Mouse (Mus musculus): Measurements from ENCODE around the gene Fxyd3. TPM values are rescaled to one million over a fixed set of nuclear protein-coding genes. Genes with fewer than 3 reads are reported as not detected.

Gene Fxyd3
- polyA plus RNA-seq, 1 experiment from 2014 or later, result not detected

- no peak overlapping the region for H3K27ac ChIP-seq (ENCODE audit: low read length)
- H3K4me2 ChIP-seq (ENCODE audit: low read length), result no peak overlapping the region
- no peaks in the 10 kb centered on the region for H3K9me3 ChIP-seq (replicated peaks; ENCODE audit: control insufficient read depth, low read length, poor library complexity, severe bottlenecking)
- no peak overlapping the region for H3K4me3 ChIP-seq (ENCODE audit: low read depth, low read length)
- no peaks in the 10 kb centered on the region for H3K27me3 ChIP-seq (ENCODE audit: control insufficient read depth, insufficient read depth, low read depth, low read length)
- no peaks in the 10 kb centered on the region for H3K36me3 ChIP-seq (ENCODE audit: control insufficient read depth, insufficient read depth, low read length)
- 83% methylated on average over 2 of the region's 2 CpGs for WGBS
- ATAC-seq, result no peak
- H3K9ac ChIP-seq (ENCODE audit: low read depth, low read length), result no peak overlapping the region
- no peaks in the 10 kb centered on the region for H3K4me1 ChIP-seq (ENCODE audit: control insufficient read depth, insufficient read depth, low read length)
Observed at GRCm38 (mm10) chr7:31089721-31090120, 13.2 kb upstream of the Fxyd3 start.

- Histone ChIP-seq H3K9me3 (replicated peaks; ENCODE audit: control insufficient read depth, low read length, poor library complexity, severe bottlenecking) (no peaks in the 10 kb centered on the region), H3K4me3 (ENCODE audit: low read depth, low read length) (no peak overlapping the region), H3K36me3 (ENCODE audit: control insufficient read depth, insufficient read depth, low read length) (no peaks in the 10 kb centered on the region), H3K27ac (ENCODE audit: low read length) (no peak overlapping the region), H3K4me1 (ENCODE audit: control insufficient read depth, insufficient read depth, low read length) (no peaks in the 10 kb centered on the region), H3K27me3 (ENCODE audit: control insufficient read depth, insufficient read depth, low read depth, low read length) (no peaks in the 10 kb centered on the region), H3K9ac (ENCODE audit: low read depth, low read length) (no peak overlapping the region), H3K4me2 (ENCODE audit: low read length) (no peak overlapping the region)
- no peak for ATAC-seq
- 55% methylated on average over 3 of the region's 3 CpGs for WGBS
Observed at GRCm38 (mm10) chr7:31088206-31088605, 11.7 kb upstream of the Fxyd3 start.

GRCm38 (mm10) chr7:31087262-31087661, 10.8 kb upstream of the Fxyd3 start:
- no peaks in the 10 kb centered on the region for H3K4me1 ChIP-seq (ENCODE audit: control insufficient read depth, insufficient read depth, low read length)
- no peaks in the 10 kb centered on the region for H3K36me3 ChIP-seq (ENCODE audit: control insufficient read depth, insufficient read depth, low read length)
- no peaks in the 10 kb centered on the region for H3K9me3 ChIP-seq (replicated peaks; ENCODE audit: control insufficient read depth, low read length, poor library complexity, severe bottlenecking)
- no peaks in the 10 kb centered on the region for H3K27me3 ChIP-seq (ENCODE audit: control insufficient read depth, insufficient read depth, low read depth, low read length)
- 83% methylated on average over 2 of the region's 2 CpGs for WGBS
- H3K4me3 ChIP-seq (ENCODE audit: low read depth, low read length), result no peak overlapping the region
- no peak overlapping the region for H3K27ac ChIP-seq (ENCODE audit: low read length)
- no peak overlapping the region for H3K9ac ChIP-seq (ENCODE audit: low read depth, low read length)
- no peak for ATAC-seq
- H3K4me2 ChIP-seq (ENCODE audit: low read length), result no peak overlapping the region

GRCm38 (mm10) chr7:31086175-31086755, 9.8 kb upstream of the Fxyd3 start:
- Histone ChIP-seq H3K4me1 (ENCODE audit: control insufficient read depth, insufficient read depth, low read length) (no peaks in the 10 kb centered on the region), H3K27ac (ENCODE audit: low read length) (no peak overlapping the region), H3K9me3 (replicated peaks; ENCODE audit: control insufficient read depth, low read length, poor library complexity, severe bottlenecking) (no peaks in the 10 kb centered on the region), H3K36me3 (ENCODE audit: control insufficient read depth, insufficient read depth, low read length) (no peaks in the 10 kb centered on the region), H3K4me2 (ENCODE audit: low read length) (no peak overlapping the region), H3K9ac (ENCODE audit: low read depth, low read length) (no peak overlapping the region), H3K27me3 (ENCODE audit: control insufficient read depth, insufficient read depth, low read depth, low read length) (no peaks in the 10 kb centered on the region), H3K4me3 (ENCODE audit: low read depth, low read length) (no peak overlapping the region)
- ATAC-seq, result no peak
- 95% methylated on average over 9 of the region's 9 CpGs for WGBS

GRCm38 (mm10) chr7:31085171-31085570, 8.7 kb upstream of the Fxyd3 start:
- Histone ChIP-seq H3K27ac (ENCODE audit: low read length) (no peak overlapping the region), H3K4me1 (ENCODE audit: control insufficient read depth, insufficient read depth, low read length) (no peaks in the 10 kb centered on the region), H3K27me3 (ENCODE audit: control insufficient read depth, insufficient read depth, low read depth, low read length) (no peaks in the 10 kb centered on the region), H3K9ac (ENCODE audit: low read depth, low read length) (no peak overlapping the region), H3K9me3 (replicated peaks; ENCODE audit: control insufficient read depth, low read length, poor library complexity, severe bottlenecking) (no peaks in the 10 kb centered on the region), H3K4me3 (ENCODE audit: low read depth, low read length) (no peak overlapping the region), H3K36me3 (ENCODE audit: control insufficient read depth, insufficient read depth, low read length) (no peaks in the 10 kb centered on the region), H3K4me2 (ENCODE audit: low read length) (no peak overlapping the region)
- ATAC-seq, result no peak
- 20% methylated on average over 3 of the region's 3 CpGs for WGBS

GRCm38 (mm10) chr7:31084140-31084539, 7.6 kb upstream of the Fxyd3 start:
- H3K4me1 ChIP-seq (ENCODE audit: control insufficient read depth, insufficient read depth, low read length), result no peaks in the 10 kb centered on the region
- WGBS, result 50% methylated on average over 9 of the region's 9 CpGs
- no peaks in the 10 kb centered on the region for H3K9me3 ChIP-seq (replicated peaks; ENCODE audit: control insufficient read depth, low read length, poor library complexity, severe bottlenecking)
- H3K4me2 ChIP-seq (ENCODE audit: low read length), result no peak overlapping the region
- H3K9ac ChIP-seq (ENCODE audit: low read depth, low read length), result no peak overlapping the region
- H3K4me3 ChIP-seq (ENCODE audit: low read depth, low read length), result no peak overlapping the region
- no peaks in the 10 kb centered on the region for H3K27me3 ChIP-seq (ENCODE audit: control insufficient read depth, insufficient read depth, low read depth, low read length)
- no peak for ATAC-seq
- H3K36me3 ChIP-seq (ENCODE audit: control insufficient read depth, insufficient read depth, low read length), result no peaks in the 10 kb centered on the region
- no peak overlapping the region for H3K27ac ChIP-seq (ENCODE audit: low read length)

GRCm38 (mm10) chr7:31082831-31083588, 6.5 kb upstream of the Fxyd3 start:
- Histone ChIP-seq H3K9me3 (replicated peaks; ENCODE audit: control insufficient read depth, low read length, poor library complexity, severe bottlenecking) (no peaks in the 10 kb centered on the region), H3K4me3 (ENCODE audit: low read depth, low read length) (no peak overlapping the region), H3K27me3 (ENCODE audit: control insufficient read depth, insufficient read depth, low read depth, low read length) (no peaks in the 10 kb centered on the region), H3K4me2 (ENCODE audit: low read length) (no peak overlapping the region), H3K27ac (ENCODE audit: low read length) (no peak overlapping the region), H3K9ac (ENCODE audit: low read depth, low read length) (no peak overlapping the region), H3K36me3 (ENCODE audit: control insufficient read depth, insufficient read depth, low read length) (no peaks in the 10 kb centered on the region), H3K4me1 (ENCODE audit: control insufficient read depth, insufficient read depth, low read length) (no peaks in the 10 kb centered on the region)
- WGBS, result 57% methylated on average over 14 of the region's 14 CpGs
- no peak for ATAC-seq

- H3K9me3 ChIP-seq (replicated peaks; ENCODE audit: control insufficient read depth, low read length, poor library complexity, severe bottlenecking), result no peaks in the 10 kb centered on the region
- no peaks in the 10 kb centered on the region for H3K36me3 ChIP-seq (ENCODE audit: control insufficient read depth, insufficient read depth, low read length)
- H3K4me3 ChIP-seq (ENCODE audit: low read depth, low read length), result no peak overlapping the region
- no peaks in the 10 kb centered on the region for H3K27me3 ChIP-seq (ENCODE audit: control insufficient read depth, insufficient read depth, low read depth, low read length)
- no peak overlapping the region for H3K9ac ChIP-seq (ENCODE audit: low read depth, low read length)
- no peak for ATAC-seq
- no peak overlapping the region for H3K4me2 ChIP-seq (ENCODE audit: low read length)
- H3K27ac ChIP-seq (ENCODE audit: low read length), result no peak overlapping the region
- no peaks in the 10 kb centered on the region for H3K4me1 ChIP-seq (ENCODE audit: control insufficient read depth, insufficient read depth, low read length)
Observed at GRCm38 (mm10) chr7:31082106-31082505, 5.6 kb upstream of the Fxyd3 start.

- Histone ChIP-seq H3K27ac (ENCODE audit: low read length) (no peak overlapping the region), H3K36me3 (ENCODE audit: control insufficient read depth, insufficient read depth, low read length) (no peaks in the 10 kb centered on the region), H3K27me3 (ENCODE audit: control insufficient read depth, insufficient read depth, low read depth, low read length) (no peaks in the 10 kb centered on the region), H3K4me3 (ENCODE audit: low read depth, low read length) (no peak overlapping the region), H3K4me2 (ENCODE audit: low read length) (no peak overlapping the region), H3K9ac (ENCODE audit: low read depth, low read length) (no peak overlapping the region), H3K9me3 (replicated peaks; ENCODE audit: control insufficient read depth, low read length, poor library complexity, severe bottlenecking) (no peaks in the 10 kb centered on the region), H3K4me1 (ENCODE audit: control insufficient read depth, insufficient read depth, low read length) (no peaks in the 10 kb centered on the region)
- no peak for ATAC-seq
- WGBS, result 38% methylated on average over 1 of the region's 1 CpGs
Observed at GRCm38 (mm10) chr7:31081106-31081505, 4.6 kb upstream of the Fxyd3 start.

Data from midbrain, embryonic 16.5 days (tissue).